ENCODE assay signal across 12 mouse cellular contexts in the genomic region with DNA sequence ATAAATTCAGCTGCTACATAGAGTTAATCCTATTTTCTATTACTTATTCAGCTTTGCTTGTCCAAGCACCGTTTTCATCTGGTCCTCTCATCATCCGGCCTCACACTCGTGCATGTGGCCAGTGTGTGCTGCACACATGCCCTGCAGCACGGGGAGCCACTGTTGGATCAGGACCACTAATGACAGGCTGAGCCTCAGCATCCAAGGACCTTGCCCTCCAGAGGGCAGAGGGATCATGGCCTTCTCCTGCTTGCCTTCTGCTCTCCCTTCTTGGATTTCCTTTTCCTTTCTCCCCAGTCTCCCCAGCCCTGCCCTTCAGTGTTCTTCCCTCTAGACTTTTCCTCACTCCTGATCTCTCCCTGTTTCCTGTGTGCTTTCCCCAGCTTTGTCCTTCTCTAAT.
DNase-seq lines count a peak whose midpoint lies in the region; ATAC-seq and TF ChIP-seq lines count a peak whose summit lies in the region.
"Had no signal": no experiment of that assay in that cellular context is flagged by ENCODE, and none has a peak within 500 bp of the region (broad histone marks: within the 10 kb centered on the region; RNA-seq: fewer than 3 reads in every experiment).

No protein-coding gene starts in this region.

- H3K9me3 ChIP-seq in hindbrain, postnatal 0 days (ENCODE audit: low read length), result no peaks in the 10 kb centered on the region
- H3K9me3 ChIP-seq in hindbrain, embryonic 13.5 days, result no peaks in the 10 kb centered on the region
- H3K9me3 ChIP-seq: lung, embryonic 15.5 days; stomach, embryonic 15.5 days had no signal

- no peak overlapping the region for H3K9ac ChIP-seq in hindbrain, postnatal 0 days (replicated peaks; ENCODE audit: low read length)
- H3K9ac ChIP-seq in hindbrain, embryonic 13.5 days, result no peak overlapping the region
- H3K9ac ChIP-seq: lung, embryonic 15.5 days; stomach, embryonic 15.5 days had no signal

- no peak overlapping the region for H3K4me3 ChIP-seq in gastrocnemius, adult 2 months
- H3K4me3 ChIP-seq in hindbrain, postnatal 0 days (ENCODE audit: low read length), result no peak overlapping the region
- H3K4me3 ChIP-seq in hindbrain, embryonic 13.5 days, result no peak overlapping the region
- H3K4me3 ChIP-seq: lung, embryonic 15.5 days; stomach, embryonic 15.5 days had no signal

- H3K4me1 ChIP-seq in hindbrain, postnatal 0 days (ENCODE audit: insufficient read depth, low read length), result peaks cover 23% of the 10 kb centered on the region
- H3K4me1 ChIP-seq in hindbrain, embryonic 13.5 days (replicated peaks), result peaks cover 60% of the 10 kb centered on the region

- no peak for DNase-seq in gastrocnemius, adult 2 months
- no peak for DNase-seq in gastrocnemius, adult 8-10 months (ENCODE audit: low spot score in 2 of 2)
- no peak for DNase-seq in hindbrain, postnatal 0 days (ENCODE audit: low spot score)
- DNase-seq in brain, adult 2 months (ENCODE audit: low read depth, low spot score), result peak; percentile 21
- DNase-seq in cerebellum, adult 9-11 months, result peak; percentile 57
- DNase-seq: gastrocnemius, postnatal 36 days; kidney, adult 8-10 months; spleen, adult 18-20 months had no signal

- H3K4me2 ChIP-seq in hindbrain, postnatal 0 days (ENCODE audit: low read depth, low read length), result no peak overlapping the region
- H3K4me2 ChIP-seq in hindbrain, embryonic 13.5 days, result no peak overlapping the region

- H3K27me3 ChIP-seq in hindbrain, postnatal 0 days (ENCODE audit: insufficient read depth, low read length), result no peaks in the 10 kb centered on the region
- H3K27me3 ChIP-seq in hindbrain, embryonic 13.5 days, result no peaks in the 10 kb centered on the region
- H3K27me3 ChIP-seq: lung, embryonic 15.5 days; stomach, embryonic 15.5 days had no signal

- WGBS in hindbrain, postnatal 0 days, result 46% methylated on average over 4 of the region's 4 CpGs
- whole genome bisulfite sequencing in hindbrain, embryonic 13.5 days, result 49% methylated on average over 4 of the region's 4 CpGs

- no peak for ATAC-seq in hindbrain, postnatal 0 days
- no peak for ATAC-seq in hindbrain, embryonic 13.5 days (ENCODE audit: low FRiP score)
- no peak for ATAC-seq in granulocyte monocyte progenitor cell, adult 5-6 weeks (replicated peaks; ENCODE audit: poor library complexity, severe bottlenecking)

- H3K27ac ChIP-seq in gastrocnemius, adult 2 months, result peak overlapping the region; percentile 79
- H3K27ac ChIP-seq in hindbrain, postnatal 0 days, result peak overlapping the region; percentile 77
- H3K27ac ChIP-seq in hindbrain, embryonic 13.5 days, result no peak overlapping the region
- H3K27ac ChIP-seq: stomach, embryonic 15.5 days had no signal

- no peak for TF ChIP-seq CTCF in gastrocnemius, adult 2 months (IDR thresholded peaks at IDR 0.05)
- TF ChIP-seq CTCF in hindbrain, postnatal 0 days (IDR thresholded peaks at IDR 0.05; ENCODE audit: low read depth), result no peak

- H3K36me3 ChIP-seq in hindbrain, postnatal 0 days (ENCODE audit: insufficient read depth, low read length), result no peaks in the 10 kb centered on the region
- no peaks in the 10 kb centered on the region for H3K36me3 ChIP-seq in hindbrain, embryonic 13.5 days
- H3K36me3 ChIP-seq: lung, embryonic 15.5 days; stomach, embryonic 15.5 days had no signal

- intact Hi-C loops in gastrocnemius, adult 2 months (cut with DNase I), result no loop called here

Comparison
In these comparisons a context has a peak if more than half of its experiments do, and no peak if none do; other contexts are left out.
1. DNase-seq: peak in brain, adult 2 months (single experiment) and cerebellum, adult 9-11 months (single experiment); none in gastrocnemius, adult 2 months (single experiment), gastrocnemius, adult 8-10 months (0 of 2) and hindbrain, postnatal 0 days (single experiment).